ENCODE assay signal across 10 mouse cellular contexts in genomic region chr7:66136187-66136586, GRCm38 (mm10). TPM values are rescaled to one million over a fixed set of nuclear protein-coding genes. Genes with fewer than 3 reads are reported as not detected.
A peak's percentile ranks its signal among the peaks of the same experiment; 100 is the strongest.
DNase-seq lines count a peak whose midpoint lies in the region; ATAC-seq lines count a peak whose summit lies in the region.
"Had no signal": no experiment of that assay in that cellular context is flagged by ENCODE, and none has a peak within 500 bp of the region (broad histone marks: within the 10 kb centered on the region; RNA-seq: fewer than 3 reads in every experiment).

No protein-coding gene starts in this region.

- 0 out of 2 replicates have a peak overlapping the region, but pooled peaks have one; percentile 43 for H3K27ac ChIP-seq in forebrain, embryonic 12.5 days
- H3K27ac ChIP-seq in forebrain, embryonic 10.5 days = no peak overlapping the region
- H3K27ac ChIP-seq in lung, embryonic 16.5 days (ENCODE audit: low read length) = peak overlapping the region; percentile 67
- peak overlapping the region; percentile 16; the same call in 1 of the 2 replicates for H3K27ac ChIP-seq in hindbrain, embryonic 16.5 days (ENCODE audit: low read depth, low read length)
- peak overlapping the region; percentile 48; the same call in 1 of the 2 replicates for H3K27ac ChIP-seq in midbrain, embryonic 15.5 days

- no peak overlapping the region for H3K4me2 ChIP-seq in forebrain, embryonic 12.5 days
- H3K4me2 ChIP-seq in lung, embryonic 16.5 days (ENCODE audit: low read depth, low read length) = no peak overlapping the region
- H3K4me2 ChIP-seq in hindbrain, embryonic 16.5 days (ENCODE audit: low read length) = no peak overlapping the region
- H3K4me2 ChIP-seq in midbrain, embryonic 15.5 days = no peak overlapping the region

- H3K4me3 ChIP-seq in forebrain, embryonic 12.5 days (replicated peaks) = no peak overlapping the region
- H3K4me3 ChIP-seq in forebrain, embryonic 10.5 days = no peak overlapping the region
- no peak overlapping the region for H3K4me3 ChIP-seq in lung, embryonic 16.5 days (ENCODE audit: low read length)
- no peak overlapping the region for H3K4me3 ChIP-seq in hindbrain, embryonic 16.5 days (ENCODE audit: low read length)
- no peak overlapping the region for H3K4me3 ChIP-seq in midbrain, embryonic 15.5 days

- no peak for DNase-seq in forebrain, embryonic 10.5 days (ENCODE audit: extremely low spot score, low spot score)
- DNase-seq in lung, postnatal 10 days = no peak
- DNase-seq in retina, postnatal 1 day = no peak
- DNase-seq in thymus, postnatal 0 days (ENCODE audit: low spot score) = no peak
- DNase-seq: cerebellum, adult 9-10 months; right cerebral cortex, postnatal 4 days had no signal

- ATAC-seq in forebrain, embryonic 12.5 days (ENCODE audit: low FRiP score) = no peak
- ATAC-seq in lung, embryonic 16.5 days (ENCODE audit: low read depth) = 0 out of 2 replicates have a peak, but pooled peaks have one; percentile 10
- peak; percentile 51 for ATAC-seq in hindbrain, embryonic 16.5 days
- 0 out of 2 replicates have a peak, but pooled peaks have one; percentile 6 for ATAC-seq in midbrain, embryonic 15.5 days (replicated peaks)

- peaks cover 35% of the 10 kb centered on the region for H3K4me1 ChIP-seq in forebrain, embryonic 12.5 days
- H3K4me1 ChIP-seq in forebrain, embryonic 10.5 days = peaks cover 46% of the 10 kb centered on the region
- H3K4me1 ChIP-seq in lung, embryonic 16.5 days (replicated peaks; ENCODE audit: control insufficient read depth, insufficient read depth, low read length) = peaks cover 58% of the 10 kb centered on the region
- peaks cover 20% of the 10 kb centered on the region for H3K4me1 ChIP-seq in hindbrain, embryonic 16.5 days (ENCODE audit: control insufficient read depth, insufficient read depth, low read depth, low read length)
- H3K4me1 ChIP-seq in midbrain, embryonic 15.5 days = peaks cover 40% of the 10 kb centered on the region

- H3K27me3 ChIP-seq in forebrain, embryonic 12.5 days = no peaks in the 10 kb centered on the region
- H3K27me3 ChIP-seq in forebrain, embryonic 10.5 days (ENCODE audit: poor library complexity, severe bottlenecking) = no peaks in the 10 kb centered on the region
- H3K27me3 ChIP-seq in lung, embryonic 16.5 days (ENCODE audit: control insufficient read depth, insufficient read depth, low read depth, low read length) = no peaks in the 10 kb centered on the region
- no peaks in the 10 kb centered on the region for H3K27me3 ChIP-seq in hindbrain, embryonic 16.5 days (replicated peaks; ENCODE audit: control insufficient read depth, insufficient read depth, low read length)
- no peaks in the 10 kb centered on the region for H3K27me3 ChIP-seq in midbrain, embryonic 15.5 days (replicated peaks)

- no peaks in the 10 kb centered on the region for H3K9me3 ChIP-seq in forebrain, embryonic 12.5 days
- no peaks in the 10 kb centered on the region for H3K9me3 ChIP-seq in forebrain, embryonic 10.5 days
- H3K9me3 ChIP-seq in lung, embryonic 16.5 days (ENCODE audit: control insufficient read depth, low read length) = no peaks in the 10 kb centered on the region
- no peaks in the 10 kb centered on the region for H3K9me3 ChIP-seq in hindbrain, embryonic 16.5 days (ENCODE audit: control insufficient read depth, low read length)
- no peaks in the 10 kb centered on the region for H3K9me3 ChIP-seq in midbrain, embryonic 15.5 days

- peaks cover 5% of the 10 kb centered on the region for H3K36me3 ChIP-seq in forebrain, embryonic 12.5 days (replicated peaks)
- H3K36me3 ChIP-seq in forebrain, embryonic 10.5 days (replicated peaks) = peaks cover 30% of the 10 kb centered on the region
- H3K36me3 ChIP-seq in lung, embryonic 16.5 days (ENCODE audit: control insufficient read depth, insufficient read depth, low read length) = no peaks in the 10 kb centered on the region
- H3K36me3 ChIP-seq in hindbrain, embryonic 16.5 days (ENCODE audit: control insufficient read depth, insufficient read depth, low read length) = no peaks in the 10 kb centered on the region
- H3K36me3 ChIP-seq in midbrain, embryonic 15.5 days (replicated peaks) = 0 out of 2 replicates have a peak, but pooled peaks cover 3% of the 10 kb centered on the region

- H3K9ac ChIP-seq in forebrain, embryonic 12.5 days = no peak overlapping the region
- no peak overlapping the region for H3K9ac ChIP-seq in lung, embryonic 16.5 days (ENCODE audit: low read length)
- no peak overlapping the region for H3K9ac ChIP-seq in hindbrain, embryonic 16.5 days (ENCODE audit: low read depth, low read length)
- no peak overlapping the region for H3K9ac ChIP-seq in midbrain, embryonic 15.5 days

RNA-seq across cellular contexts. Expression of gene Chsy1, which starts 26.9 kb away (rescaled TPM):
- 13.3 and 15.9 TPM in 2 replicates for polyA plus RNA-seq in forebrain, embryonic 12.5 days (2016; fragmentation: Nextera tagmentation; extraction: Ambion mirVana)
- 13.1 and 13.5 TPM in 2 replicates for polyA plus RNA-seq in forebrain, embryonic 10.5 days (2016; fragmentation: Nextera tagmentation; extraction: Ambion mirVana)
- 17.1 and 17.7 TPM in 2 replicates for polyA plus RNA-seq in lung, embryonic 16.5 days (2015; fragmentation: Nextera tagmentation; extraction: Ambion mirVana)
- polyA plus RNA-seq in hindbrain, embryonic 16.5 days (2015; fragmentation: Nextera tagmentation; extraction: Ambion mirVana) = 8.7 and 10.0 TPM in 2 replicates
- 10.0 and 10.7 TPM in 2 replicates for polyA plus RNA-seq in midbrain, embryonic 15.5 days (2015; fragmentation: Nextera tagmentation; extraction: Ambion mirVana)
- polyA plus RNA-seq in thymus, postnatal 0 days (2015; fragmentation: Nextera tagmentation; extraction: Ambion mirVana) = 8.7 and 12.1 TPM in 2 replicates

RNA-seq across cellular contexts. Expression of gene Selenos, which starts 56.7 kb away (rescaled TPM):
- 63.7 and 64.3 TPM in 2 replicates for polyA plus RNA-seq in forebrain, embryonic 12.5 days (2016; fragmentation: Nextera tagmentation; extraction: Ambion mirVana)
- 81.4 and 84.2 TPM in 2 replicates for polyA plus RNA-seq in forebrain, embryonic 10.5 days (2016; fragmentation: Nextera tagmentation; extraction: Ambion mirVana)
- 122 and 123 TPM in 2 replicates for polyA plus RNA-seq in lung, embryonic 16.5 days (2015; fragmentation: Nextera tagmentation; extraction: Ambion mirVana)
- polyA plus RNA-seq in hindbrain, embryonic 16.5 days (2015; fragmentation: Nextera tagmentation; extraction: Ambion mirVana) = 94.9 and 99.1 TPM in 2 replicates
- polyA plus RNA-seq in midbrain, embryonic 15.5 days (2015; fragmentation: Nextera tagmentation; extraction: Ambion mirVana) = 80.2 and 84.7 TPM in 2 replicates
- 94.8 and 98.4 TPM in 2 replicates for polyA plus RNA-seq in thymus, postnatal 0 days (2015; fragmentation: Nextera tagmentation; extraction: Ambion mirVana)
